Comparison of ENCODE assay signal across 18 mouse cellular contexts in genomic region chr1:190653081-190653480, GRCm38 (mm10).
"Had no signal": no experiment of that assay in that cellular context is flagged by ENCODE, and none has a peak within 500 bp of the region (broad histone marks: within the 10 kb centered on the region; RNA-seq: fewer than 3 reads in every experiment).

No protein-coding gene starts in this region.

- DNase-seq: lung, adult 18-20 months; lung, embryonic 14.5 days; lung, postnatal 10 days; midbrain, embryonic 14.5 days; retina, postnatal 1 day; right cerebral cortex, adult 18-20 months; right cerebral cortex, postnatal 25 days; right cerebral cortex, postnatal 4 days; spleen, adult 18-20 months; thymus, adult 18-20 months; thymus, postnatal 14 days; thymus, postnatal 36 days had no signal

- H3K4me1 ChIP-seq: liver, embryonic 15.5 days had no signal

- H3K4me3 ChIP-seq: liver, embryonic 15.5 days; midbrain, embryonic 10.5 days; midbrain, embryonic 12.5 days; myocyte; neural tube, embryonic 13.5 days; neural tube, embryonic 15.5 days had no signal

- H3K27me3 ChIP-seq: liver, embryonic 15.5 days; midbrain, embryonic 12.5 days; neural tube, embryonic 13.5 days; neural tube, embryonic 15.5 days had no signal

- H3K9me3 ChIP-seq: liver, embryonic 15.5 days; midbrain, embryonic 10.5 days; midbrain, embryonic 12.5 days; neural tube, embryonic 13.5 days; neural tube, embryonic 15.5 days had no signal

- H3K36me3 ChIP-seq: liver, embryonic 15.5 days; midbrain, embryonic 10.5 days; midbrain, embryonic 12.5 days; neural tube, embryonic 13.5 days; neural tube, embryonic 15.5 days had no signal

- H3K4me2 ChIP-seq: liver, embryonic 15.5 days; lung, embryonic 14.5 days; midbrain, embryonic 12.5 days; neural tube, embryonic 13.5 days; neural tube, embryonic 15.5 days had no signal

- H3K9ac ChIP-seq: liver, embryonic 15.5 days; lung, embryonic 14.5 days; midbrain, embryonic 12.5 days; neural tube, embryonic 13.5 days; neural tube, embryonic 15.5 days had no signal

- H3K27ac ChIP-seq: liver, embryonic 15.5 days; midbrain, embryonic 10.5 days; midbrain, embryonic 12.5 days; neural tube, embryonic 15.5 days had no signal
